ENCODE assay signal across 16 mouse cellular contexts in the genomic region with DNA sequence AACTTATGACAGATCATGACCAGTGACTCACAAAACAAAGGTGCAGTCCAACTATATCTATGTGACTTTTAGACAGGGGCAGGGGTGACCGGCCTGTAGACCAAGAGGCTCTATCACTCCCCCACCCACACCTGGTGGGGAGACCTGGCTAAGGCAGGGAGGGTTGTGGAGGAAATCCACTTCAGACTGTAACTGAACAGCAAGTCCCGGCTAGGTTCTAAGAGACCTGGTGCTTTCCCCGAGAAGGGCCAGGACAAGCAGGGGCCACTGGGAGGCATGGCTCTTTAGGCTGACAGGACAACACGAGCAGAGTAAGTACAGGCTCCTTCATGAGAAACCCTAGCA. TPM values are rescaled to one million over a fixed set of nuclear protein-coding genes. Genes with fewer than 3 reads are reported as not detected.
DNase-seq lines count a peak whose midpoint lies in the region; ATAC-seq and TF ChIP-seq lines count a peak whose summit lies in the region.
"Had no signal": no experiment of that assay in that cellular context is flagged by ENCODE, and none has a peak within 500 bp of the region (broad histone marks: within the 10 kb centered on the region; RNA-seq: fewer than 3 reads in every experiment).

No protein-coding gene starts in this region.

- H3K4me2 ChIP-seq in heart, embryonic 13.5 days: no peak overlapping the region
- no peak overlapping the region for H3K4me2 ChIP-seq in limb, embryonic 12.5 days
- H3K4me2 ChIP-seq in intestine, embryonic 15.5 days (replicated peaks): no peak overlapping the region
- H3K4me2 ChIP-seq: liver, embryonic 15.5 days; midbrain, embryonic 13.5 days had no signal

- WGBS in heart, embryonic 13.5 days: 71% methylated on average over 4 of the region's 4 CpGs
- WGBS in limb, embryonic 12.5 days: 86% methylated on average over 4 of the region's 4 CpGs
- WGBS in limb, embryonic 10.5 days: 91% methylated on average over 4 of the region's 4 CpGs
- WGBS in intestine, embryonic 15.5 days: 63% methylated on average over 4 of the region's 4 CpGs
- 82% methylated on average over 4 of the region's 4 CpGs for WGBS in olfactory bulb, adult 2 months

- peaks cover 45% of the 10 kb centered on the region for H3K36me3 ChIP-seq in heart, embryonic 13.5 days
- H3K36me3 ChIP-seq in limb, embryonic 12.5 days: peaks cover 13% of the 10 kb centered on the region
- peaks cover 47% of the 10 kb centered on the region for H3K36me3 ChIP-seq in limb, embryonic 10.5 days
- H3K36me3 ChIP-seq in intestine, embryonic 15.5 days: no peaks in the 10 kb centered on the region

- no peak overlapping the region for H3K4me3 ChIP-seq in heart, embryonic 13.5 days
- H3K4me3 ChIP-seq in limb, embryonic 12.5 days (replicated peaks): no peak overlapping the region
- H3K4me3 ChIP-seq in limb, embryonic 10.5 days: no peak overlapping the region
- no peak overlapping the region for H3K4me3 ChIP-seq in intestine, embryonic 15.5 days (replicated peaks)
- no peak overlapping the region for H3K4me3 ChIP-seq in olfactory bulb, adult 2 months (ENCODE audit: insufficient read depth, low read depth, low read length)
- H3K4me3 ChIP-seq: liver, embryonic 15.5 days; midbrain, embryonic 13.5 days had no signal

- peaks cover 79% of the 10 kb centered on the region for H3K4me1 ChIP-seq in heart, embryonic 13.5 days
- peaks cover 52% of the 10 kb centered on the region for H3K4me1 ChIP-seq in limb, embryonic 12.5 days (replicated peaks)
- H3K4me1 ChIP-seq in limb, embryonic 10.5 days: peaks cover 48% of the 10 kb centered on the region
- H3K4me1 ChIP-seq in intestine, embryonic 15.5 days (replicated peaks): peaks cover 55% of the 10 kb centered on the region
- peaks cover 44% of the 10 kb centered on the region for H3K4me1 ChIP-seq in olfactory bulb, adult 2 months (ENCODE audit: control insufficient read depth, insufficient read depth, low read length)

- peak overlapping the region; percentile 77 for H3K27ac ChIP-seq in heart, embryonic 13.5 days (replicated peaks)
- peak overlapping the region; percentile 87; the same call in 1 of the 2 replicates for H3K27ac ChIP-seq in limb, embryonic 12.5 days
- H3K27ac ChIP-seq in limb, embryonic 10.5 days: no peak overlapping the region
- H3K27ac ChIP-seq in intestine, embryonic 15.5 days: peak overlapping the region; percentile 81
- peak overlapping the region; percentile 93 for H3K27ac ChIP-seq in olfactory bulb, adult 2 months (ENCODE audit: insufficient read depth, low read depth, low read length)
- H3K27ac ChIP-seq: midbrain, embryonic 13.5 days had no signal

- no peak for ATAC-seq in heart, embryonic 13.5 days (ENCODE audit: extremely low read depth, insufficient number of reproducible peaks, low FRiP score, low TSS enrichment)
- ATAC-seq in limb, embryonic 12.5 days (ENCODE audit: insufficient number of reproducible peaks, insufficient read depth, low FRiP score, low TSS enrichment, low read depth): no peak
- no peak for ATAC-seq in intestine, embryonic 15.5 days
- ATAC-seq: forebrain, postnatal 0 days; inflammation-experienced regulatory T-cells, adult 6 months; midbrain, embryonic 13.5 days had no signal

- TF ChIP-seq CTCF in olfactory bulb, adult 2 months (IDR thresholded peaks at IDR 0.05; ENCODE audit: insufficient read depth, low read depth, low read length): no peak

- no peaks in the 10 kb centered on the region for H3K9me3 ChIP-seq in heart, embryonic 13.5 days
- no peaks in the 10 kb centered on the region for H3K9me3 ChIP-seq in limb, embryonic 12.5 days
- no peaks in the 10 kb centered on the region for H3K9me3 ChIP-seq in limb, embryonic 10.5 days (replicated peaks)
- H3K9me3 ChIP-seq in intestine, embryonic 15.5 days: no peaks in the 10 kb centered on the region
- H3K9me3 ChIP-seq: liver, embryonic 15.5 days; midbrain, embryonic 13.5 days had no signal

- TF ChIP-seq POLR2A in olfactory bulb, adult 2 months (IDR thresholded peaks at IDR 0.05; ENCODE audit: insufficient read depth, low read depth, low read length): no peak

- no peaks in the 10 kb centered on the region for H3K27me3 ChIP-seq in heart, embryonic 13.5 days (replicated peaks)
- H3K27me3 ChIP-seq in limb, embryonic 12.5 days: no peaks in the 10 kb centered on the region
- no peaks in the 10 kb centered on the region for H3K27me3 ChIP-seq in limb, embryonic 10.5 days (ENCODE audit: low read depth, poor library complexity, severe bottlenecking)
- H3K27me3 ChIP-seq in intestine, embryonic 15.5 days (replicated peaks): no peaks in the 10 kb centered on the region
- H3K27me3 ChIP-seq: liver, embryonic 15.5 days; midbrain, embryonic 13.5 days had no signal

- no peak for DNase-seq in heart, adult 8-10 months (ENCODE audit: low spot score)
- no peak for DNase-seq in limb, embryonic 10.5 days (ENCODE audit: low spot score)
- DNase-seq in adrenal gland, adult 18-20 months (ENCODE audit: low spot score in 2 of 2): no peak
- DNase-seq in testis, postnatal 10 days (ENCODE audit: low spot score): no peak
- DNase-seq: adrenal gland, adult 2 months; cerebellum, postnatal 14 days; forebrain, postnatal 0 days; gastrocnemius, postnatal 36 days; right cerebral cortex, adult 18-20 months had no signal

- H3K9ac ChIP-seq in heart, embryonic 13.5 days: peak overlapping the region; percentile 15
- no peak overlapping the region for H3K9ac ChIP-seq in limb, embryonic 12.5 days (replicated peaks)
- no peak overlapping the region for H3K9ac ChIP-seq in intestine, embryonic 15.5 days
- H3K9ac ChIP-seq: forebrain, postnatal 0 days; liver, embryonic 15.5 days; midbrain, embryonic 13.5 days had no signal

RNA-seq across cellular contexts. Expression of a gene that starts 30.5 kb away (rescaled TPM):
- 259 and 266 TPM in 2 replicates for polyA plus RNA-seq in heart, embryonic 13.5 days (2015; fragmentation: Nextera tagmentation; extraction: Ambion mirVana)
- 10 to 100 TPM; 57.8 to 82.0 (median 75.8) TPM for total RNA-seq in heart, adult 8-10 months (2022)
- 269 and 283 TPM in 2 replicates for polyA plus RNA-seq in limb, embryonic 12.5 days (2016; fragmentation: Nextera tagmentation; extraction: Ambion mirVana)
- polyA plus RNA-seq in limb, embryonic 10.5 days (2016; fragmentation: Nextera tagmentation; extraction: Ambion mirVana): 253 and 285 TPM in 2 replicates
- polyA plus RNA-seq in intestine, embryonic 15.5 days (2015; fragmentation: Nextera tagmentation; extraction: Ambion mirVana): 340 and 361 TPM in 2 replicates
- polyA plus RNA-seq in olfactory bulb, adult 2 months (2012; ENCODE audit: insufficient read depth, insufficient read length, low replicate concordance, missing spikeins): 498 TPM in 1 of 2 replicates, not detected in the other
- 100 to 1,000 TPM; 197 to 233 TPM for total RNA-seq in adrenal gland, adult 18-20 months (2021)

RNA-seq across cellular contexts. Expression of a gene that starts 50.0 kb away (rescaled TPM):
- 257 and 300 TPM in 2 replicates for polyA plus RNA-seq in heart, embryonic 13.5 days (2015; fragmentation: Nextera tagmentation; extraction: Ambion mirVana)
- 100 to 1,000 TPM; 152 to 167 (median 158) TPM for total RNA-seq in heart, adult 8-10 months (2022)
- 438 and 440 TPM in 2 replicates for polyA plus RNA-seq in limb, embryonic 12.5 days (2016; fragmentation: Nextera tagmentation; extraction: Ambion mirVana)
- 446 and 467 TPM in 2 replicates for polyA plus RNA-seq in limb, embryonic 10.5 days (2016; fragmentation: Nextera tagmentation; extraction: Ambion mirVana)
- 359 and 375 TPM in 2 replicates for polyA plus RNA-seq in intestine, embryonic 15.5 days (2015; fragmentation: Nextera tagmentation; extraction: Ambion mirVana)
- polyA plus RNA-seq in olfactory bulb, adult 2 months (2012; ENCODE audit: insufficient read depth, insufficient read length, low replicate concordance, missing spikeins): not detected in 2 replicates
- total RNA-seq in adrenal gland, adult 18-20 months (2021): 100 to 1,000 TPM; 227 to 253 TPM

RNA-seq across cellular contexts. Expression of a gene that starts 50.2 kb away (rescaled TPM):
- polyA plus RNA-seq in heart, embryonic 13.5 days (2015; fragmentation: Nextera tagmentation; extraction: Ambion mirVana): 3.4 and 5.3 TPM in 2 replicates
- total RNA-seq in heart, adult 8-10 months (2022): 1 to 10 TPM in 1 of 4 experiments, under 1 TPM in 3; 0.50 to 1.1 (median 0.74) TPM
- 10.9 and 11.9 TPM in 2 replicates for polyA plus RNA-seq in limb, embryonic 12.5 days (2016; fragmentation: Nextera tagmentation; extraction: Ambion mirVana)
- 18.9 and 19.4 TPM in 2 replicates for polyA plus RNA-seq in limb, embryonic 10.5 days (2016; fragmentation: Nextera tagmentation; extraction: Ambion mirVana)
- polyA plus RNA-seq in intestine, embryonic 15.5 days (2015; fragmentation: Nextera tagmentation; extraction: Ambion mirVana): 6.3 and 7.7 TPM in 2 replicates
- not detected in 2 replicates for polyA plus RNA-seq in olfactory bulb, adult 2 months (2012; ENCODE audit: insufficient read depth, insufficient read length, low replicate concordance, missing spikeins)
- 1 to 10 TPM in 1 of 2 experiments, under 1 TPM in 1; 0.96 to 2.4 TPM for total RNA-seq in adrenal gland, adult 18-20 months (2021)

RNA-seq across cellular contexts. Expression of a gene that starts 50.4 kb away (rescaled TPM):
- polyA plus RNA-seq in heart, embryonic 13.5 days (2015; fragmentation: Nextera tagmentation; extraction: Ambion mirVana): 0.15 and 0.38 TPM in 2 replicates
- total RNA-seq in heart, adult 8-10 months (2022): under 1 TPM; 0.12 to 0.32 (median 0.23) TPM
- polyA plus RNA-seq in limb, embryonic 12.5 days (2016; fragmentation: Nextera tagmentation; extraction: Ambion mirVana): 0.26 and 0.29 TPM in 2 replicates
- polyA plus RNA-seq in limb, embryonic 10.5 days (2016; fragmentation: Nextera tagmentation; extraction: Ambion mirVana): 0.44 and 0.48 TPM in 2 replicates
- 0.30 TPM in 2 replicates for polyA plus RNA-seq in intestine, embryonic 15.5 days (2015; fragmentation: Nextera tagmentation; extraction: Ambion mirVana)
- not detected in 2 replicates for polyA plus RNA-seq in olfactory bulb, adult 2 months (2012; ENCODE audit: insufficient read depth, insufficient read length, low replicate concordance, missing spikeins)
- total RNA-seq in adrenal gland, adult 18-20 months (2021): under 1 TPM; 0.16 to 0.17 TPM
- total RNA-seq: forebrain, postnatal 0 days had no signal

Comparison
In these comparisons a context has a peak if more than half of its experiments do, and no peak if none do; other contexts are left out.
1. RNA of a gene that starts 50.0 kb away (polyA plus RNA-seq): 446 to 467 TPM in limb, embryonic 10.5 days, 438 to 440 TPM in limb, embryonic 12.5 days, 359 to 375 TPM in intestine, embryonic 15.5 days and 257 to 300 TPM in heart, embryonic 13.5 days; not detected in olfactory bulb, adult 2 months; every median in the first group is over 100 times any median in the second.